Mouse (Mus musculus): Measurements from ENCODE around the gene Tom1l2.
A peak's percentile ranks its signal among the peaks of the same experiment; 100 is the strongest.

Tom1l2 gene

GRCm38 (mm10) chr11:60346537-60346936 is 6.2 kb downstream of the Tom1l2 start:
- peak; percentile 32 for DNase-seq (ENCODE audit: low read depth, low spot score)

GRCm38 (mm10) chr11:60345868-60346267 is 6.8 kb downstream of the Tom1l2 start:
- no peak for DNase-seq (ENCODE audit: low read depth, low spot score)

GRCm38 (mm10) chr11:60339361-60339760 is 13.3 kb downstream of the Tom1l2 start:
- DNase-seq (ENCODE audit: low read depth, low spot score) = no peak

GRCm38 (mm10) chr11:60338291-60338690 is 14.4 kb downstream of the Tom1l2 start:
- DNase-seq (ENCODE audit: low read depth, low spot score) = no peak

- no peak for DNase-seq (ENCODE audit: low read depth, low spot score)
Measured at GRCm38 (mm10) chr11:60335771-60336170, 16.9 kb downstream of the Tom1l2 start.

GRCm38 (mm10) chr11:60334124-60334523 is 18.6 kb downstream of the Tom1l2 start:
- peak; percentile 57 for DNase-seq (ENCODE audit: low read depth, low spot score)

GRCm38 (mm10) chr11:60333461-60333860 is 19.2 kb downstream of the Tom1l2 start:
- no peak for DNase-seq (ENCODE audit: low read depth, low spot score)

- DNase-seq (ENCODE audit: low read depth, low spot score) = no peak
Measured at GRCm38 (mm10) chr11:60330551-60330950, 22.2 kb downstream of the Tom1l2 start.

- no peak for DNase-seq (ENCODE audit: low read depth, low spot score)
Measured at GRCm38 (mm10) chr11:60323731-60324130, 29.0 kb downstream of the Tom1l2 start.

- no peak for DNase-seq (ENCODE audit: low read depth, low spot score)
Measured at GRCm38 (mm10) chr11:60321438-60321837, 31.3 kb downstream of the Tom1l2 start.

- DNase-seq (ENCODE audit: low read depth, low spot score) = peak; percentile 83
Measured at GRCm38 (mm10) chr11:60320426-60321037, 32.2 kb downstream of the Tom1l2 start.

- DNase-seq (ENCODE audit: low read depth, low spot score) = no peak
Measured at GRCm38 (mm10) chr11:60319257-60320066, 33.2 kb downstream of the Tom1l2 start.

GRCm38 (mm10) chr11:60318716-60319115 is 34.0 kb downstream of the Tom1l2 start:
- no peak for DNase-seq (ENCODE audit: low read depth, low spot score)

- no peak for DNase-seq (ENCODE audit: low read depth, low spot score)
Measured at GRCm38 (mm10) chr11:60317376-60318102, 35.2 kb downstream of the Tom1l2 start.

- DNase-seq (ENCODE audit: low read depth, low spot score) = no peak
Measured at GRCm38 (mm10) chr11:60316883-60317282, 35.8 kb downstream of the Tom1l2 start.

GRCm38 (mm10) chr11:60316250-60316649 is 36.5 kb downstream of the Tom1l2 start:
- no peak for DNase-seq (ENCODE audit: low read depth, low spot score)

GRCm38 (mm10) chr11:60311025-60311854 is 41.5 kb downstream of the Tom1l2 start:
- peak; percentile 51 for DNase-seq (ENCODE audit: low read depth, low spot score)

- no peak for DNase-seq (ENCODE audit: low read depth, low spot score)
Measured at GRCm38 (mm10) chr11:60309875-60310274, 42.8 kb downstream of the Tom1l2 start.

GRCm38 (mm10) chr11:60308506-60309116 is 44.1 kb downstream of the Tom1l2 start:
- no peak for DNase-seq (ENCODE audit: low read depth, low spot score)

GRCm38 (mm10) chr11:60308061-60308460 is 44.6 kb downstream of the Tom1l2 start:
- no peak for DNase-seq (ENCODE audit: low read depth, low spot score)

- no peak for DNase-seq (ENCODE audit: low read depth, low spot score)
Measured at GRCm38 (mm10) chr11:60307375-60307825, 45.3 kb downstream of the Tom1l2 start.
